Mouse (Mus musculus): Measurements from ENCODE around the gene Exosc7. TPM values are rescaled to one million over a fixed set of nuclear protein-coding genes. Genes with fewer than 3 reads are reported as not detected.

Gene Exosc7
- total and polyA plus RNA-seq, 3 experiments = 162 to 196 TPM; not detected in 1

GRCm38 (mm10) chr9:123115566-123115965 is 2.6 kb downstream of the Exosc7 start:
- H3K27ac ChIP-seq (ENCODE audit: control insufficient read depth, low read depth, low read length) = no peak overlapping the region
- no peak for DNase-seq (ENCODE audit: low read depth, low spot score)
- H3K4me1 ChIP-seq (ENCODE audit: control insufficient read depth in 1 of 2, insufficient read depth in 2 of 2, low read length in 2 of 2) = peaks cover 5 to 11% of the 10 kb centered on the region in 2 experiments; a peak in 3 of 4 replicates
- no peaks in the 10 kb centered on the region for H3K9me3 ChIP-seq (replicated peaks; ENCODE audit: insufficient read depth, low read length)
- no peaks in the 10 kb centered on the region for H3K27me3 ChIP-seq (ENCODE audit: control insufficient read depth in 1 of 2, insufficient read depth in 2 of 2, low read length in 2 of 2)
- peaks cover 39% of the 10 kb centered on the region for H3K79me2 ChIP-seq (ENCODE audit: control insufficient read depth, insufficient read depth, low read length, poor library complexity)
- H3K9ac ChIP-seq (ENCODE audit: control insufficient read depth, low read depth, low read length, poor library complexity, severe bottlenecking) = no peak overlapping the region
- no peak for TF ChIP-seq KAT2A (conservative IDR thresholded peaks at IDR 0.05; ENCODE audit: low read depth, low read length)
- TF ChIP-seq E2F4 (IDR thresholded peaks at IDR 0.05; ENCODE audit: borderline replicate concordance, low read depth, low read length) = no peak
- TF ChIP-seq JUND (IDR thresholded peaks at IDR 0.05; ENCODE audit: low read depth, low read length) = no peak
- no peak for TF ChIP-seq EP300 (IDR thresholded peaks at IDR 0.05; ENCODE audit: low read depth in 1 of 2, low read length in 2 of 2)
- TF ChIP-seq CHD1 (IDR thresholded peaks at IDR 0.05; ENCODE audit: low read depth, low read length) = no peak
- TF ChIP-seq ZMIZ1 (IDR thresholded peaks at IDR 0.05; ENCODE audit: low read depth, low read length) = no peak
- no peak for TF ChIP-seq MEF2A (IDR thresholded peaks at IDR 0.05; ENCODE audit: extremely low read depth, insufficient replicate concordance, low read depth, low read length, poor library complexity, severe bottlenecking)
- no peak for TF ChIP-seq GABPA (IDR thresholded peaks at IDR 0.05; ENCODE audit: low read depth, low read length)
- no peak for TF ChIP-seq SIN3A (IDR thresholded peaks at IDR 0.05; ENCODE audit: low read length)
- no peak for TF ChIP-seq ETS1 (IDR thresholded peaks at IDR 0.05; ENCODE audit: low read depth, low read length)
- no peak for TF ChIP-seq MAZ (IDR thresholded peaks at IDR 0.05; ENCODE audit: low read depth, low read length)
- TF ChIP-seq TBP (IDR thresholded peaks at IDR 0.05; ENCODE audit: low read depth, low read length) = no peak
- no peak for TF ChIP-seq MAX (IDR thresholded peaks at IDR 0.05; ENCODE audit: low read length)
- TF ChIP-seq CHD2 (IDR thresholded peaks at IDR 0.05; ENCODE audit: low read length) = no peak
- no peak for TF ChIP-seq HCFC1 (IDR thresholded peaks at IDR 0.05; ENCODE audit: low read depth, low read length)
- H3K4me3 ChIP-seq (ENCODE audit: control insufficient read depth in 1 of 2, insufficient read depth in 1 of 2, low read depth in 2 of 2, low read length in 2 of 2) = no peak overlapping the region
- H3K36me3 ChIP-seq (ENCODE audit: control insufficient read depth in 1 of 2, insufficient read depth in 2 of 2, low read length in 2 of 2) = peaks cover 4 to 17% of the 10 kb centered on the region in 2 experiments

GRCm38 (mm10) chr9:123123017-123123416 is 10.0 kb downstream of the Exosc7 start:
- H3K36me3 ChIP-seq (ENCODE audit: control insufficient read depth in 1 of 2, insufficient read depth in 2 of 2, low read length in 2 of 2) = peaks cover 12 to 15% of the 10 kb centered on the region in 2 experiments
- no peaks in the 10 kb centered on the region for H3K79me2 ChIP-seq (ENCODE audit: control insufficient read depth, insufficient read depth, low read length, poor library complexity)
- H3K27ac ChIP-seq (ENCODE audit: control insufficient read depth, low read depth, low read length) = no peak overlapping the region
- TF ChIP-seq MXI1 (IDR thresholded peaks at IDR 0.05; ENCODE audit: low read depth, low read length) = no peak
- no peak for TF ChIP-seq USF2 (IDR thresholded peaks at IDR 0.05; ENCODE audit: borderline replicate concordance in 1 of 2, insufficient read depth in 1 of 2, low read depth in 1 of 2, low read length in 2 of 2)
- TF ChIP-seq MAX (IDR thresholded peaks at IDR 0.05; ENCODE audit: low read length) = no peak
- no peak for TF ChIP-seq JUND (IDR thresholded peaks at IDR 0.05; ENCODE audit: low read depth, low read length)
- TF ChIP-seq USF1 (IDR thresholded peaks at IDR 0.05; ENCODE audit: low read depth, low read length) = no peak
- no peak for TF ChIP-seq ETS1 (IDR thresholded peaks at IDR 0.05; ENCODE audit: low read depth, low read length)
- no peak for TF ChIP-seq EP300 (IDR thresholded peaks at IDR 0.05; ENCODE audit: low read depth in 1 of 2, low read length in 2 of 2)
- TF ChIP-seq UBTF (IDR thresholded peaks at IDR 0.05; ENCODE audit: borderline replicate concordance, insufficient read depth, low read depth, low read length) = no peak
- no peak for TF ChIP-seq POLR2A (IDR thresholded peaks at IDR 0.05; ENCODE audit: control insufficient read depth in 1 of 2, insufficient read depth in 1 of 2, low read depth in 1 of 2, low read length in 2 of 2, poor library complexity in 1 of 2)
- TF ChIP-seq TAL1 (IDR thresholded peaks at IDR 0.05; ENCODE audit: low read length) = no peak
- TF ChIP-seq POLR2AphosphoS2 (IDR thresholded peaks at IDR 0.05; ENCODE audit: low read length) = no peak
- TF ChIP-seq NRF1 (IDR thresholded peaks at IDR 0.05; ENCODE audit: insufficient read depth, low read depth, low read length, poor library complexity, severe bottlenecking) = no peak
- TF ChIP-seq ZNF384 (IDR thresholded peaks at IDR 0.05; ENCODE audit: low read depth, low read length) = no peak
- TF ChIP-seq TBP (IDR thresholded peaks at IDR 0.05; ENCODE audit: low read depth, low read length) = no peak
- TF ChIP-seq GATA1 (IDR thresholded peaks at IDR 0.05; ENCODE audit: low read depth, low read length) = no peak
- no peak for TF ChIP-seq ZMIZ1 (IDR thresholded peaks at IDR 0.05; ENCODE audit: low read depth, low read length)
- no peak for TF ChIP-seq TCF12 (IDR thresholded peaks at IDR 0.05; ENCODE audit: low read depth, low read length)
- no peak for TF ChIP-seq CHD1 (IDR thresholded peaks at IDR 0.05; ENCODE audit: low read depth, low read length)
- peak; percentile 13 for DNase-seq (ENCODE audit: low read depth, low spot score)
- H3K4me3 ChIP-seq (ENCODE audit: control insufficient read depth in 1 of 2, insufficient read depth in 1 of 2, low read depth in 2 of 2, low read length in 2 of 2) = no peak overlapping the region
- H3K9me3 ChIP-seq (replicated peaks; ENCODE audit: insufficient read depth, low read length) = no peaks in the 10 kb centered on the region
- H3K9ac ChIP-seq (ENCODE audit: control insufficient read depth, low read depth, low read length, poor library complexity, severe bottlenecking) = no peak overlapping the region
- peaks cover 6 to 8% of the 10 kb centered on the region in 2 experiments for H3K4me1 ChIP-seq (ENCODE audit: control insufficient read depth in 1 of 2, insufficient read depth in 2 of 2, low read length in 2 of 2)
- no peaks in the 10 kb centered on the region for H3K27me3 ChIP-seq (ENCODE audit: control insufficient read depth in 1 of 2, insufficient read depth in 2 of 2, low read length in 2 of 2)
